Mouse (Mus musculus) CH12.LX (cell line): ENCODE data around the gene Gm12216. TPM values are rescaled to one million over a fixed set of nuclear protein-coding genes. Genes with fewer than 3 reads are reported as not detected.

ENCODE experiments used
- DNase-seq: peaks from one replicate; pipeline ENCODE4 v3.0.0-alpha.2; 2013; ENCODE audit errors: extremely low read depth
- H3K27ac ChIP-seq: 2 replicates; pipeline ENCODE4 v1.5.1; 2012; ENCODE audit warnings: low read depth, mild to moderate bottlenecking, control low read depth, moderate library complexity; ENCODE audit not compliant: insufficient read depth
- H3K27me3 ChIP-seq: replicated peaks from 2 replicates; pipeline ENCODE3; 2012; ENCODE audit warnings: inconsistent platforms
- H3K36me3 ChIP-seq, 2 experiments: replicated peaks in 1 of 2; 2 replicates each; pipeline versions ENCODE3 to v1.6.1; 2012; ENCODE audit warnings: inconsistent platforms in 1 of 2, low read length in 1 of 2, mild to moderate bottlenecking in 1 of 2, mixed read lengths in 1 of 2, moderate library complexity in 1 of 2; ENCODE audit not compliant: control insufficient read depth in 1 of 2, insufficient read depth in 1 of 2
- H3K4me1 ChIP-seq, 2 experiments: 2 replicates each; pipeline ENCODE4 v1.6.1; 2012; ENCODE audit warnings: inconsistent platforms in 1 of 2, moderate library complexity in 1 of 2; ENCODE audit not compliant: insufficient read depth in 2 of 2, control insufficient read depth in 1 of 2
- H3K4me2 ChIP-seq: 2 replicates; pipeline ENCODE4 v1.6.1; 2012; ENCODE audit warnings: low read depth, mild to moderate bottlenecking, control low read depth; ENCODE audit not compliant: poor library complexity, insufficient read depth, severe bottlenecking
- H3K4me3 ChIP-seq, 3 experiments: fragments of 150-350 bp in 1 of 3; sonication (generic) in 1 of 3; replicated peaks in 1 of 3; 2 replicates each; pipeline versions ENCODE3 to v1.5.1; 2011 to 2012; ENCODE audit warnings: low read depth in 2 of 3, low read length in 2 of 3, mild to moderate bottlenecking in 2 of 3, moderate library complexity in 2 of 3, control low read depth in 1 of 3, improper control_type of control experiment in 1 of 3, inconsistent platforms in 1 of 3, mixed read lengths in 1 of 3; ENCODE audit not compliant: poor library complexity in 1 of 3
- H3K79me2 ChIP-seq: replicated peaks from 2 replicates; pipeline ENCODE4 v1.6.1; 2012; ENCODE audit warnings: mild to moderate bottlenecking, moderate library complexity; ENCODE audit not compliant: control insufficient read depth, poor library complexity, insufficient read depth, severe bottlenecking; ENCODE audit errors: extremely low read depth
- H3K9ac ChIP-seq: 2 replicates; pipeline ENCODE4 v1.6.1; 2012; ENCODE audit warnings: low read depth, mild to moderate bottlenecking, control low read depth, moderate library complexity; ENCODE audit not compliant: insufficient read depth
- H3K9me3 ChIP-seq: replicated peaks from 2 replicates; pipeline ENCODE3; 2012; ENCODE audit warnings: low read length, inconsistent platforms, mixed read lengths
- CHD1 ChIP-seq: IDR thresholded peaks from 2 replicates; pipeline ENCODE4 v1.6.1; 2012; ENCODE audit warnings: low read depth, low read length, improper control_type of control experiment, inconsistent platforms
- CTCF ChIP-seq, 2 experiments: IDR thresholded peaks in 1 of 2; conservative IDR thresholded peaks in 1 of 2; 2 replicates each; pipeline ENCODE4 v1.5.1; 2011 to 2012; ENCODE audit warnings: low read depth in 2 of 2, low read length in 2 of 2, improper control_type of control experiment in 1 of 2, inconsistent platforms in 1 of 2, mild to moderate bottlenecking in 1 of 2, moderate library complexity in 1 of 2
- E2F4 ChIP-seq: IDR thresholded peaks from 2 replicates; pipeline ENCODE4 v1.6.1; 2011; ENCODE audit warnings: low read depth, low read length, improper control_type of control experiment; ENCODE audit not compliant: insufficient replicate concordance
- EP300 ChIP-seq: IDR thresholded peaks from 2 replicates; pipeline ENCODE4 v1.6.1; 2011; ENCODE audit warnings: low read length, improper control_type of control experiment
- ETS1 ChIP-seq: conservative IDR thresholded peaks from 2 replicates; pipeline ENCODE4 v1.6.1; 2012; ENCODE audit warnings: low read depth, mild to moderate bottlenecking, inconsistent platforms, low read length, improper control_type of control experiment, moderate library complexity
- HCFC1 ChIP-seq: IDR thresholded peaks from 2 replicates; pipeline ENCODE4 v1.6.1; 2012; ENCODE audit warnings: low read depth, mild to moderate bottlenecking, inconsistent platforms, low read length, improper control_type of control experiment
- IRF4 ChIP-seq: IDR thresholded peaks from 2 replicates; pipeline ENCODE4 v1.6.1; 2014; ENCODE audit warnings: low read depth, mild to moderate bottlenecking, inconsistent platforms, low read length, improper control_type of control experiment
- JUN ChIP-seq: IDR thresholded peaks from 2 replicates; pipeline ENCODE4 v1.6.1; 2011; ENCODE audit warnings: low read depth, mild to moderate bottlenecking, low read length, improper control_type of control experiment, moderate library complexity; ENCODE audit not compliant: insufficient read depth
- JUND ChIP-seq: conservative IDR thresholded peaks from 2 replicates; pipeline ENCODE4 v1.6.1; 2011; ENCODE audit warnings: low read depth, low read length, improper control_type of control experiment
- KAT2A ChIP-seq: IDR thresholded peaks from 2 replicates; pipeline ENCODE4 v1.6.1; 2012; ENCODE audit warnings: low read length, improper control_type of control experiment, inconsistent platforms; ENCODE audit not compliant: insufficient replicate concordance
- MAFK ChIP-seq: IDR thresholded peaks from 2 replicates; pipeline ENCODE4 v1.6.1; 2011; ENCODE audit warnings: low read length, improper control_type of control experiment; ENCODE audit not compliant: insufficient replicate concordance
- MAZ ChIP-seq: IDR thresholded peaks from 2 replicates; pipeline ENCODE4 v1.6.1; 2012; ENCODE audit warnings: low read depth, mild to moderate bottlenecking, inconsistent platforms, low read length, improper control_type of control experiment, moderate library complexity
- MEF2A ChIP-seq: IDR thresholded peaks from 2 replicates; pipeline ENCODE4 v1.6.1; 2014; ENCODE audit warnings: low read depth, mild to moderate bottlenecking, inconsistent platforms, low read length, improper control_type of control experiment, borderline replicate concordance
- MXI1 ChIP-seq: IDR thresholded peaks from 2 replicates; pipeline ENCODE4 v1.6.1; 2011; ENCODE audit warnings: mild to moderate bottlenecking, low read depth, low read length, improper control_type of control experiment
- MYC ChIP-seq: IDR thresholded peaks from 2 replicates; pipeline ENCODE4 v1.6.1; 2011; ENCODE audit warnings: low read depth, mild to moderate bottlenecking, improper control_type of control experiment, low read length
- NELFE ChIP-seq: IDR thresholded peaks from 2 replicates; pipeline ENCODE4 v1.6.1; 2011; ENCODE audit warnings: low read depth, low read length, improper control_type of control experiment
- NRF1 ChIP-seq: IDR thresholded peaks from 2 replicates; pipeline ENCODE4 v1.6.1; 2014; ENCODE audit warnings: low read depth, mild to moderate bottlenecking, inconsistent platforms, low read length, improper control_type of control experiment, moderate library complexity
- POLR2A ChIP-seq: IDR thresholded peaks from 2 replicates; pipeline ENCODE4 v1.6.1; 2011; ENCODE audit warnings: low read depth, mild to moderate bottlenecking, improper control_type of control experiment, low read length
- POLR2AphosphoS2 ChIP-seq: IDR thresholded peaks from 2 replicates; pipeline ENCODE4 v1.6.1; 2011; ENCODE audit warnings: low read depth, low read length, improper control_type of control experiment
- RAD21 ChIP-seq: IDR thresholded peaks from 2 replicates; pipeline ENCODE4 v1.6.1; 2011; ENCODE audit warnings: low read depth, mild to moderate bottlenecking, low read length, improper control_type of control experiment, moderate library complexity
- RCOR1 ChIP-seq: conservative IDR thresholded peaks from 2 replicates; pipeline ENCODE4 v1.6.1; 2012; ENCODE audit warnings: low read depth, mild to moderate bottlenecking, inconsistent platforms, low read length, improper control_type of control experiment
- SIN3A ChIP-seq: IDR thresholded peaks from 2 replicates; pipeline ENCODE4 v1.6.1; 2012; ENCODE audit warnings: low read length, improper control_type of control experiment, inconsistent platforms
- SMC3 ChIP-seq: IDR thresholded peaks from 2 replicates; pipeline ENCODE4 v1.6.1; 2011; ENCODE audit warnings: low read depth, low read length, improper control_type of control experiment
- TBP ChIP-seq: conservative IDR thresholded peaks from 2 replicates; pipeline ENCODE4 v1.6.1; 2011; ENCODE audit warnings: low read depth, low read length, improper control_type of control experiment
- TCF12 ChIP-seq: IDR thresholded peaks from 2 replicates; pipeline ENCODE4 v1.6.1; 2014; ENCODE audit warnings: low read depth, mild to moderate bottlenecking, inconsistent platforms, low read length, improper control_type of control experiment
- USF2 ChIP-seq: conservative IDR thresholded peaks from 2 replicates; pipeline ENCODE4 v1.6.1; 2011; ENCODE audit warnings: low read depth, low read length, improper control_type of control experiment
- ZC3H11A ChIP-seq: IDR thresholded peaks from 2 replicates; pipeline ENCODE4 v1.6.1; 2012; ENCODE audit warnings: low read depth, mild to moderate bottlenecking, inconsistent platforms, low read length, improper control_type of control experiment
- ZMIZ1 ChIP-seq: IDR thresholded peaks from 2 replicates; pipeline ENCODE4 v1.6.1; 2012; ENCODE audit warnings: low read depth, mild to moderate bottlenecking, inconsistent platforms, low read length, improper control_type of control experiment
- ZNF384 ChIP-seq: IDR thresholded peaks from 2 replicates; pipeline ENCODE4 v1.6.1; 2012; ENCODE audit warnings: low read depth, low read length, improper control_type of control experiment, inconsistent platforms
- dilution Hi-C: fragments of 300-500 bp; cut with MboI; formaldehyde crosslinking; loops from 2 replicates; pipeline ENCODE4 v1.14.3; 2020; ENCODE audit warnings: low sequenced_read_pairs; ENCODE audit not compliant: extremely low pct_unique_long_range_greater_than_20kb, extremely low pct_ligation_motif_present
- in situ Hi-C: fragments of 300-500 bp; cut with MboI; formaldehyde crosslinking; loops from 3 replicates; pipeline ENCODE4 v1.14.3; 2019; ENCODE audit warnings: low sequenced_read_pairs, low pct_ligation_motif_present, low pct_unique_long_range_greater_than_20kb, mixed read lengths
- polyA plus RNA-seq: library from polyadenylated mRNA; unstranded; fragments of >175 nt; gene quantifications from 2 replicates; pipeline ENCODE4 v1.2.1, GENCODE M21; 2012; ENCODE audit warnings: low read depth; ENCODE audit not compliant: insufficient read length
- total RNA-seq, 2 experiments: library from RNA; depleted of rRNA; stranded (reverse); fragments of 300-350 nt in 1 of 2; fragments of >200 nt in 1 of 2; gene quantifications; 2 replicates each; pipeline ENCODE4 v1.2.3; 2012 to 2014

The Gm12216 gene
- total and polyA plus RNA-seq, 3 experiments: 0.56 to 2.7 (median 0.77) TPM

- peak; percentile 84 for DNase-seq
- H3K4me1 ChIP-seq: peaks cover 9 to 29% of the 10 kb centered on the region in 2 experiments
- 0 out of 2 replicates have a peak overlapping the region, but pooled peaks have one; percentile 16 for H3K9ac ChIP-seq
- no peaks in the 10 kb centered on the region for H3K79me2 ChIP-seq
- no peaks in the 10 kb centered on the region for H3K27me3 ChIP-seq
- H3K4me2 ChIP-seq: peak overlapping the region; percentile 29; the same call in 1 of the 2 replicates
- no peak overlapping the region for H3K27ac ChIP-seq
- H3K4me3 ChIP-seq: peak overlapping the region in 1 of 3 experiments; percentile 40
- in situ Hi-C loops: loop anchor here (10.0 kb wide), 1 partner anchor 385 kb away; no protein-coding TSS in a partner anchor
- no peaks in the 10 kb centered on the region for H3K9me3 ChIP-seq
- dilution Hi-C loops: no loop called here
- H3K36me3 ChIP-seq: no peaks in the 10 kb centered on the region
- TF ChIP-seq TBP (0 out of 2 replicates have a peak, but pooled peaks have one; percentile 8), SMC3 (peak; percentile 99), IRF4 (peak; percentile 60; the same call in 1 of the 2 replicates), ZC3H11A (peak; percentile 98), CTCF (conservative IDR thresholded peaks at IDR 0.05 in 1 of 2, IDR thresholded peaks at IDR 0.05 in 1 of 2; ENCODE audit: low read depth in 2 of 2, low read length in 2 of 2) (peak; percentile 78 to 99), MEF2A (no peak; the same call in 1 of the 2 replicates), POLR2A (peak; percentile 37; the same call in 1 of the 2 replicates), ZNF384 (no peak), JUN (no peak), RAD21 (peak; percentile 97), CHD1 (no peak), HCFC1 (no peak), NRF1 (no peak)
Observed at GRCm38 (mm10) chr11:53849588-53850320, 9.3 kb downstream of the Gm12216 start.

- no peaks in the 10 kb centered on the region for H3K27me3 ChIP-seq
- peaks cover 13 to 51% of the 10 kb centered on the region in 2 experiments for H3K4me1 ChIP-seq
- H3K9me3 ChIP-seq: no peaks in the 10 kb centered on the region
- dilution Hi-C loops (no loop called here), in situ Hi-C loops (no loop called here)
- peak; percentile 64 for DNase-seq
- peak overlapping the region; percentile 40 for H3K27ac ChIP-seq
- peak overlapping the region; percentile 30 for H3K4me2 ChIP-seq
- peak overlapping the region; percentile 0; the same call in 1 of the 2 replicates for H3K9ac ChIP-seq
- no peaks in the 10 kb centered on the region for H3K36me3 ChIP-seq
- H3K79me2 ChIP-seq: no peaks in the 10 kb centered on the region
- H3K4me3 ChIP-seq: no peak overlapping the region
- TF ChIP-seq MXI1 (no peak), ZMIZ1 (peak; percentile 56; the same call in 1 of the 2 replicates), IRF4 (peak; percentile 81), MEF2A (peak; percentile 75), SIN3A (peak; percentile 58), POLR2A (peak; percentile 50; the same call in 1 of the 2 replicates), POLR2AphosphoS2 (no peak), RCOR1 (0 out of 2 replicates have a peak, but pooled peaks have one; percentile 32), ZC3H11A (no peak), EP300 (peak; percentile 77), KAT2A (no peak), JUND (no peak; the same call in 1 of the 2 replicates), TBP (no peak), USF2 (no peak), NELFE (peak; percentile 56), MYC (peak; percentile 37; the same call in 1 of the 2 replicates), ETS1 (peak; percentile 48; the same call in 1 of the 2 replicates), SMC3 (0 out of 2 replicates have a peak, but pooled peaks have one; percentile 11), TCF12 (peak; percentile 91), MAZ (peak; percentile 77), E2F4 (0 out of 2 replicates have a peak, but pooled peaks have one; percentile 23), MAFK (0 out of 2 replicates have a peak, but pooled peaks have one; percentile 10), NRF1 (peak; percentile 33; the same call in 1 of the 2 replicates), ZNF384 (no peak)
Observed at GRCm38 (mm10) chr11:53845680-53846079, 13.4 kb downstream of the Gm12216 start.
